Mouse (Mus musculus): ENCODE data around the gene Hid1. TPM values are rescaled to one million over a fixed set of nuclear protein-coding genes. Genes with fewer than 3 reads are reported as not detected.
A peak's percentile ranks its signal among the peaks of the same experiment; 100 is the strongest.

The Hid1 gene
- polyA plus RNA-seq, 1 experiment from 2014 or later, result 10.9 TPM

DNA sequence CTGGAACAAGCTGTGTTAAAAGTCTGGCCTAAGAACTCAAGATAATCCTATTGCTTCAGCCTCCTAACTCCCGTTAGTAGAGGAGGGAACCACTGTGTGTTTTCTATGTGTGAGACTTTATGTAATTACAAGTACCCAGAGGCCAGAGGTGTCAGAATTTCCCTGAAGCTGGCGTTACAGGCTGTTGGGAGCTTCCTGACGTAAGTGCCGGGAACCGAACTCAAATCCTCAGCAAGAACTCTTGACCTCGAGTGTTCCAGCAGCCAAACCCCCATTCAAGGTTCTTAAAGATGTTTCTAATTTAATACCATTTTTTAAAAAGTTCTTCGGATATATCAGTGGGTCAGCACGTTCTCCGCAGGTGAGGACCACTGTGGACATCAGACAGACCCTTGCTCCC is 13.7 kb upstream of the Hid1 start:
- Histone ChIP-seq H3K4me2 (replicated peaks; ENCODE audit: low read depth, low read length) (peak overlapping the region; percentile 88), H3K36me3 (ENCODE audit: control insufficient read depth, insufficient read depth, low read length) (no peaks in the 10 kb centered on the region), H3K4me1 (replicated peaks; ENCODE audit: control insufficient read depth, insufficient read depth, low read length) (peaks cover 10% of the 10 kb centered on the region), H3K9me3 (ENCODE audit: control insufficient read depth, low read length) (peaks cover 2% of the 10 kb centered on the region; the same call in 1 of the 2 replicates), H3K27ac (ENCODE audit: low read depth, low read length) (no peak overlapping the region), H3K9ac (ENCODE audit: low read depth, low read length) (no peak overlapping the region), H3K27me3 (ENCODE audit: control insufficient read depth, insufficient read depth, low read length) (no peaks in the 10 kb centered on the region), H3K4me3 (ENCODE audit: low read depth, low read length) (no peak overlapping the region)
- 13% methylated on average over 9 of the region's 9 CpGs for WGBS
- no peak for ATAC-seq (ENCODE audit: low FRiP score)
- DNase-seq (ENCODE audit: low spot score), result no peak

DNA sequence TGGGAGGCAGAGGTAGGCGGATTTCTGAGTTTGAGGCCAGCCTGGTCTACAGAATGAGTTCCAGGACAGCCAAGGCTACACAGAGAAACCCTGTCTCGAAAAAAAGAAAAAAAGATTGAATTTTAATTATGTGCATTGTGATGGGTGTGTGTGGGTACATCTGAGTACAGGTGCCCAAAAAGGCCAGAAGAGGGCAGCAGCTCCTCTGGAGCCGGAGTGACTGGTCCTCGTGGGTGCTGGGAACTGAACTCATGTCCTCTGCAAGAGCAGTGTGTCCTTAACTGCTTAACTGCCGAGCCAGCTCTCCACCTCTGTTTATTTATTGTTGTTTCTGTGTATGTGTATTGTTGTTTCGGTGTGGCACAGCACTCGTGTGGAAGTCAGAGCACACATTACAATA is 10.3 kb upstream of the Hid1 start:
- no peak overlapping the region for H3K27ac ChIP-seq (ENCODE audit: low read depth, low read length)
- 76% methylated on average over 7 of the region's 7 CpGs for WGBS
- ATAC-seq (ENCODE audit: low FRiP score), result no peak

DNA sequence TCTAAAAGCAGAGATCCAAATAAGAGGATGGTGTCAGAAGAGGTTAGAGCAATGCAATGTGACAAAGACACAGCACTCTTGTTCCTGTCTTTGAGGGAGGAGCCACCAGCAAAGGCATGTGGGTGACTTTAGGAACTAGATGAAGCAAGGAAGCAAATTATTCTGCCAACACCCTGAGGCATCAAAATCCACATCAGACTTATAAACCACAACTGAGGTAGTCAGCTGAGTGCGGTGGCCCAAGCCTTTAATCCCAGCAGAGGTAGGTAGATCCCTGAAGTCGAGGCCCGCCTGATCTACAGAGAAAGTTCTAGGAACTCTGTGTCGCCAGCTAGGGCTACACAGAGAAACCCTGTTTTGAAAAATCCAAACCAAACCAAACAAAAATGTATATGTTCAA is 9.7 kb upstream of the Hid1 start:
- no peak overlapping the region for H3K4me2 ChIP-seq (replicated peaks; ENCODE audit: low read depth, low read length)
- H3K4me3 ChIP-seq (ENCODE audit: low read depth, low read length), result no peak overlapping the region
- H3K9me3 ChIP-seq (ENCODE audit: control insufficient read depth, low read length), result peaks cover 2% of the 10 kb centered on the region; the same call in 1 of the 2 replicates
- 84% methylated on average over 4 of the region's 4 CpGs for WGBS
- no peak for ATAC-seq (ENCODE audit: low FRiP score)
- H3K4me1 ChIP-seq (replicated peaks; ENCODE audit: control insufficient read depth, insufficient read depth, low read length), result no peaks in the 10 kb centered on the region
- no peak overlapping the region for H3K27ac ChIP-seq (ENCODE audit: low read depth, low read length)
- H3K36me3 ChIP-seq (ENCODE audit: control insufficient read depth, insufficient read depth, low read length), result no peaks in the 10 kb centered on the region
- H3K9ac ChIP-seq (ENCODE audit: low read depth, low read length), result no peak overlapping the region
- peaks cover 5% of the 10 kb centered on the region for H3K27me3 ChIP-seq (ENCODE audit: control insufficient read depth, insufficient read depth, low read length)
- no peak for DNase-seq (ENCODE audit: low spot score)

More for the DNA sequence above, 10.3 kb upstream of the Hid1 start:
- no peak overlapping the region for H3K9ac ChIP-seq (ENCODE audit: low read depth, low read length)
- H3K4me1 ChIP-seq (replicated peaks; ENCODE audit: control insufficient read depth, insufficient read depth, low read length), result peaks cover 1% of the 10 kb centered on the region; the same call in 1 of the 2 replicates
- no peak overlapping the region for H3K4me3 ChIP-seq (ENCODE audit: low read depth, low read length)
- H3K27me3 ChIP-seq (ENCODE audit: control insufficient read depth, insufficient read depth, low read length), result peaks cover 5% of the 10 kb centered on the region
- H3K9me3 ChIP-seq (ENCODE audit: control insufficient read depth, low read length), result peaks cover 2% of the 10 kb centered on the region; the same call in 1 of the 2 replicates
- DNase-seq (ENCODE audit: low spot score), result no peak
- H3K36me3 ChIP-seq (ENCODE audit: control insufficient read depth, insufficient read depth, low read length), result no peaks in the 10 kb centered on the region
- H3K4me2 ChIP-seq (replicated peaks; ENCODE audit: low read depth, low read length), result no peak overlapping the region

DNA sequence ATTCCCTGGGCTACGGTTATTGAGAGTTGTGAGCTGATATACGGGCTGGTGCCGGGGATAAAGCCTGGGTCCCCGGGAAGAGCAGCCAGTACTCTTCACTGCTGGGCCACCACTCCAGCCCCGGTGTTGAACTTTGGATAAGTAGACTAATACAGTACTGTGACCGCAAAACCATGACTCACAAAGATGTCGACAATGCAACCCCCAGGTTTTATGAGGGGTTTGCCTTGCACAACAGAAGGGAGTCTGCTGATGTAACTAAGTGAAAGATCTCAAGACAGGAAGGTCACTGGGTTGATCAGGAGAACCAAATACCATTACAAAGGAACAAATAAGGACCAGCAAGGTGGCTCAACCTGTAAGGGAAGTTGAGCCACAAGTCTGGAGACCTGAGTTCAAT is 9.2 kb upstream of the Hid1 start:
- Histone ChIP-seq H3K36me3 (ENCODE audit: control insufficient read depth, insufficient read depth, low read length) (no peaks in the 10 kb centered on the region), H3K9ac (ENCODE audit: low read depth, low read length) (no peak overlapping the region), H3K4me2 (replicated peaks; ENCODE audit: low read depth, low read length) (no peak overlapping the region), H3K4me1 (replicated peaks; ENCODE audit: control insufficient read depth, insufficient read depth, low read length) (no peaks in the 10 kb centered on the region), H3K27me3 (ENCODE audit: control insufficient read depth, insufficient read depth, low read length) (peaks cover 5% of the 10 kb centered on the region), H3K4me3 (ENCODE audit: low read depth, low read length) (no peak overlapping the region), H3K27ac (ENCODE audit: low read depth, low read length) (no peak overlapping the region), H3K9me3 (ENCODE audit: control insufficient read depth, low read length) (peaks cover 2% of the 10 kb centered on the region; the same call in 1 of the 2 replicates)
- ATAC-seq (ENCODE audit: low FRiP score) (no peak), DNase-seq (ENCODE audit: low spot score) (no peak)
- 73% methylated on average over 7 of the region's 7 CpGs for WGBS

DNA sequence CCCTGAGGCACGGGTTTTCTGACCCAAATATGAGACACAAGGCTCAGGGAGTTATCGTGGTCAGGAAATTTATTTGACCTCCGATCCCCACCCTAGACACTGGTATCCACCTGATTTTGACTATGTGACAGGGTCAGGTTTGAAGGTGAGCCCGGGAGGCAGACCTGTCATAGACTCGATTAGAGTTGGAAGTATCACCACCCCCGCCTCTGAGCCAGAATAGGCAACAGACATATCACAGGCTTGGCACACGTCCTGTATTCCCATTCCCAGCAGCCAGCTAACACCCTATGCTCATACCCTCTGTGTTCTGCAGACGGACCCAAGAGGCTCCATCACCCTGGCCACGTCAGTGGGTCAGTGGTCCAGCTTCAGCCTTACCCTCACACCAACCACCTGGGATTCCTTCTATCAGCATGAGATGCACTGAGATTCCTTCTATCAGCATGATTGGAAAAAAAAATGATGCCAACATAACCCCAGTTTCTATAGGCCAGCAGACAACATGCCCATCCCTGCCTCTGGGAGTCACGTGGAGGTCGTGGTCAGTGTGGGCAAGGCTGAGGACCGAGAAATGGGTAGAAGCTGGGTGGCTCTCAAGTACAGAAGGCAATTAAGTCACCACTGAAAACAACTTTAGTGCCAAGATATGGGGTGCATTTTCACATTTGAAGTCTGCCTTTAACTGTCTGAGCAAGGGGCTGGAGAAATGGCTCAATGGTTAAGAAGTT is 7.3 kb upstream of the Hid1 start:
- Histone ChIP-seq H3K4me3 (ENCODE audit: low read depth, low read length) (no peak overlapping the region), H3K27ac (ENCODE audit: low read depth, low read length) (no peak overlapping the region)

DNA sequence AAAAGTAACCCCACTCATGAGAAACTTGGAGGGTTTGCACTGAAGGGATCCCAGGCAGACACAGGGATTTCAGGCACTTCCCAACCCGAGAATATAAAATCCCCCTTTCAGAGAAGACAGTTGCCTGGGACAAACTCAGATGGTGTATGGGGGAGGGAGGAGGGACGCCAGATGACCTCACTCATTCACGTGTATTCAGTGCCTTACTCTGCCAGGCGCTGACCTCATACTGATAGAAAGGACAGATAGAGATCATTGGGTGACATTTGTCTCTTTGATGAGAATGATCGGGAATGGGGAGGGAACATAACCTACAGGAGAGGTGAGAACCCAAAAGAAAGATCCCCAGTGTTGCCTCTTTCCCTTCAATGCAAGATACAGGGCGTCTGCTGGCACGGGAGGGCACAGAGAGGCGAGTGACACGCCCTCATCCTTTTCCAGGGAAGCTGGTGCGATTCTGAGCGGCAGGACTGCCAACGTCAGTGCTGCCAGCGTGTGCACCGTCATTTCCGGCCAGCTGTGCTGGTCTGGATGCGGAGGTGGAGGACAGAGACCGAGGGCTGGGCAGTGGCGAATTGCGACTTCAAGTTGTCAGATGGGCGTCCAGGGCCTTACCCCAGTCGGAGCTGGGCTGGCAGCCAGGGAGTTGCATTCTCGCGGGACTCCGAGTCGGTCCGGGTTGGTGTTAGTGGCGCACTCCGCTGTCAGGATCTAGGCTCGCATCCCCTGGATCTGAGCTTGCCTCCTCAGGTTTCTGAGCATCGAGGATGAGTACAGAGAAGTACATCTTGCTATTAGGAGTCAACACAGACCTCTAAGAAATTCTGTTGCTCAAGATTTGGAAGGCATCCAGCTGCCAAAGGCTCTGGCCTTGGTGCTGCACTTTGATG is 6.5 kb upstream of the Hid1 start:
- 3% methylated on average over 30 of the region's 30 CpGs for WGBS
- H3K36me3 ChIP-seq (ENCODE audit: control insufficient read depth, insufficient read depth, low read length), result no peaks in the 10 kb centered on the region
- H3K4me3 ChIP-seq (ENCODE audit: low read depth, low read length), result peak overlapping the region; percentile 28
- peak overlapping the region; percentile 45 for H3K4me2 ChIP-seq (replicated peaks; ENCODE audit: low read depth, low read length)
- peak overlapping the region; percentile 52; the same call in 1 of the 2 replicates for H3K9ac ChIP-seq (ENCODE audit: low read depth, low read length)
- H3K27ac ChIP-seq (ENCODE audit: low read depth, low read length), result no peak overlapping the region
- no peaks in the 10 kb centered on the region for H3K4me1 ChIP-seq (replicated peaks; ENCODE audit: control insufficient read depth, insufficient read depth, low read length)
- DNase-seq (ENCODE audit: low spot score) (peak; percentile 64), ATAC-seq (ENCODE audit: low FRiP score) (peak; percentile 40)
- peaks cover 5% of the 10 kb centered on the region for H3K27me3 ChIP-seq (ENCODE audit: control insufficient read depth, insufficient read depth, low read length)
- peaks cover 2% of the 10 kb centered on the region; the same call in 1 of the 2 replicates for H3K9me3 ChIP-seq (ENCODE audit: control insufficient read depth, low read length)

More for the DNA sequence above, 7.3 kb upstream of the Hid1 start:
- ATAC-seq (ENCODE audit: low FRiP score), result no peak
- DNase-seq (ENCODE audit: low spot score), result no peak
- Histone ChIP-seq H3K36me3 (ENCODE audit: control insufficient read depth, insufficient read depth, low read length) (no peaks in the 10 kb centered on the region), H3K4me1 (replicated peaks; ENCODE audit: control insufficient read depth, insufficient read depth, low read length) (no peaks in the 10 kb centered on the region), H3K4me2 (replicated peaks; ENCODE audit: low read depth, low read length) (no peak overlapping the region), H3K9ac (ENCODE audit: low read depth, low read length) (peak overlapping the region; percentile 52; the same call in 1 of the 2 replicates), H3K27me3 (ENCODE audit: control insufficient read depth, insufficient read depth, low read length) (peaks cover 5% of the 10 kb centered on the region), H3K9me3 (ENCODE audit: control insufficient read depth, low read length) (peaks cover 2% of the 10 kb centered on the region; the same call in 1 of the 2 replicates)
- 69% methylated on average over 12 of the region's 12 CpGs for WGBS

DNA sequence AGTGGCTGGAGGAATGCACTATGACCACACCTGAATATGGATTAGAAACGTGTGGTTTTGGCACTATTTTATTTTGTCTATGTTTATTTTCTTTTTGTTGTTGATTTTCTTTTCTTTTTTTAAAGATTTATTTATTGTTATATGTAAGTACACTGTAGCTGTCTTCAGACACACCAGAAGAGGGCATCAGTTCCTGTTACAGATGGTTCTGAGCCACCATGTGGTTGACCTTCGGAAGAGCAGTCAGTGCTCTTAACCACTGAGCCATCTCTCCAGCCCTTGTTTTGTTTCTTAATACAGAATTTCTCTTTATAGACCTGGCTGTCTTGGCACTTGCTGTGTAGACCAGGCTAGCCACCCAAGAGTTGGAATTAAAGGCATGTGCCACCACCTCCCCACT is 5.2 kb upstream of the Hid1 start:
- no peaks in the 10 kb centered on the region for H3K4me1 ChIP-seq (replicated peaks; ENCODE audit: control insufficient read depth, insufficient read depth, low read length)
- H3K27ac ChIP-seq (ENCODE audit: low read depth, low read length), result no peak overlapping the region
- H3K36me3 ChIP-seq (ENCODE audit: control insufficient read depth, insufficient read depth, low read length), result no peaks in the 10 kb centered on the region
- no peak overlapping the region for H3K4me2 ChIP-seq (replicated peaks; ENCODE audit: low read depth, low read length)
- peaks cover 5% of the 10 kb centered on the region for H3K27me3 ChIP-seq (ENCODE audit: control insufficient read depth, insufficient read depth, low read length)
- no peak for ATAC-seq (ENCODE audit: low FRiP score)
- H3K9ac ChIP-seq (ENCODE audit: low read depth, low read length), result no peak overlapping the region
- DNase-seq (ENCODE audit: low spot score), result no peak
- 48% methylated on average over 2 of the region's 2 CpGs for WGBS
- H3K4me3 ChIP-seq (ENCODE audit: low read depth, low read length), result no peak overlapping the region
- no peaks in the 10 kb centered on the region for H3K9me3 ChIP-seq (ENCODE audit: control insufficient read depth, low read length)

DNA sequence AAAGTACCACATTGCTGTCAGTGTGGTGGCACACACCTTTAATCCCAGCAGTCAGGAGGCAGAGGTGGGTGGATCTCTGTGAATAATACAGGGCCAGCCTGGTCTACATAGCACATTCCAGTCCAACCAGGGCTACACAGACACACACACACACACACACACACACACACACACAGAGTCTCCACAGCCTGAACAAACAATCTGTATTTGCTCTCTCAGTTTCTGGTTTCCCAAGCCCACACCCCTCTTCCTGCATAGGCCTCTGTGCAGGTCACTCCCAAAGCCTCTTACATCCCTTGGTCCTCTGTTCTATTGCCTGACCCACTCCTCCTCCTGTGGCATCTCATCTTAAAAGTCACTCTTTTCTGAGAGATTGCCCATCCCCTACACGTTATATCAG is 4.5 kb upstream of the Hid1 start:
- H3K4me3 ChIP-seq (ENCODE audit: low read depth, low read length), result no peak overlapping the region
- H3K4me1 ChIP-seq (replicated peaks; ENCODE audit: control insufficient read depth, insufficient read depth, low read length), result peaks cover under 1% of the 10 kb centered on the region; the same call in 1 of the 2 replicates
- DNase-seq (ENCODE audit: low spot score) (no peak), ATAC-seq (ENCODE audit: low FRiP score) (no peak)
- peaks cover 7% of the 10 kb centered on the region for H3K27me3 ChIP-seq (ENCODE audit: control insufficient read depth, insufficient read depth, low read length)
- H3K4me2 ChIP-seq (replicated peaks; ENCODE audit: low read depth, low read length), result no peak overlapping the region
- WGBS, result 66% methylated on average over 1 of the region's 1 CpGs
- no peaks in the 10 kb centered on the region for H3K9me3 ChIP-seq (ENCODE audit: control insufficient read depth, low read length)
- no peak overlapping the region for H3K9ac ChIP-seq (ENCODE audit: low read depth, low read length)
- H3K36me3 ChIP-seq (ENCODE audit: control insufficient read depth, insufficient read depth, low read length), result no peaks in the 10 kb centered on the region
- no peak overlapping the region for H3K27ac ChIP-seq (ENCODE audit: low read depth, low read length)

Data from hindbrain, embryonic 11.5 days (tissue).